Mouse (Mus musculus) neutrophil, adult 5-6 weeks (primary cell): ENCODE results near the gene Incenp. TPM values are rescaled to one million over a fixed set of nuclear protein-coding genes. Genes with fewer than 3 reads are reported as not detected.
"Not testable (repeated sequence)": the region's sequence is repeated elsewhere in the genome, so short reads cannot be mapped to it uniquely, and the experiment has no call there.

ENCODE experiments used
- ATAC-seq: fragments of 151-379, 151-347 bp; 2 replicates; pipeline ENCODE4 v1.8.0; 2017; ENCODE audit warnings: mild to moderate bottlenecking, moderate TSS enrichment; ENCODE audit not compliant: insufficient number of reproducible peaks, poor library complexity, low FRiP score, severe bottlenecking; ENCODE audit errors: extremely low read depth
- total RNA-seq: library from RNA; stranded (forward); fragments of 200-1000 nt; gene quantifications from 2 replicates; pipeline ENCODE4 v1.2.3, GENCODE M21; 2017

Incenp gene
- total RNA-seq, 1 experiment from 2014 or later: 15.4 TPM

GRCm38 (mm10) chr19:9920835-9921784 lies 21.8 kb upstream of the Incenp start:
- no peak; the same call in 1 of the 2 replicates for ATAC-seq

- ATAC-seq: no peak
Measured at GRCm38 (mm10) chr19:9918176-9918861, 19.0 kb upstream of the Incenp start.

GRCm38 (mm10) chr19:9917727-9918126 lies 18.4 kb upstream of the Incenp start:
- peak; percentile 41 for ATAC-seq

DNA sequence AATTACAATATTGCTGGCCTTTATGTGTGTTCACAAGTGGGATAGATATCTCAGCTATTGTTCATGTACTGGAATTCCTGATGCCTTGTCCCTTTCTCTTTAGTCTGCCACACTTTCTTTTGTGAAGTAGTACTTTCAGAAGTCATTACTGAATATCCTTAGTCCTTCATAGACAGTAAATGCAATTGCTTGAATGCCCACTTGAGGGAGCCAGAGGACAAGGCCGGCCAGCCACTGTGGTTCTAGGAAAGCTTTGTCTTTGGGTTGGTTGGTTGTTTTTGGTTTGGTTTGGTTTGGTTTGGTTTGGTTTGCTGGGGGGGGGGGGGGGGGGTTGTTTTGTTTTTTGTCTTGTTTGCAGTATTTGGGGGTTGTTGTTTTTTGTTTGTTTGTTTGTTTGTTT lies 16.6 kb upstream of the Incenp start:
- ATAC-seq: peak; percentile 82

DNA sequence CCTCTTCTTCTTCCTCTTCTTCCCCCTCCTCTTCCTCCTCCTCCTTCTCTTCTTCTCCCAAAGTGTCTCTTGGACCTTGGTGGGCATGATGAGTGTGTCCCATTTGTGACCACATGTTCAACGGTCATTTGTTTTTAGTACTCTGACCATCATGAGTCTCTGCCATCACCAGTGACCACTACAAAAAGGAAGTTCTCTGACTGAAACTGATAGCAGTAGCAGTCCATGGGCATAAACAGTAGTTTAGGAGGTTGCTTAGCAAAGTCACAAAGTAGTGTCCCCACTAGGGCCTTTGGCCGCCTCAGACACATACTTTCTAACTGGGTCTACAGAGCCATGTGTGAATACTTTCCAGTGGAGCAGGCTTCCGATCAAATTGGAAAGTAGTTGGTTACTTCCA lies 15.0 kb upstream of the Incenp start:
- no peak for ATAC-seq

DNA sequence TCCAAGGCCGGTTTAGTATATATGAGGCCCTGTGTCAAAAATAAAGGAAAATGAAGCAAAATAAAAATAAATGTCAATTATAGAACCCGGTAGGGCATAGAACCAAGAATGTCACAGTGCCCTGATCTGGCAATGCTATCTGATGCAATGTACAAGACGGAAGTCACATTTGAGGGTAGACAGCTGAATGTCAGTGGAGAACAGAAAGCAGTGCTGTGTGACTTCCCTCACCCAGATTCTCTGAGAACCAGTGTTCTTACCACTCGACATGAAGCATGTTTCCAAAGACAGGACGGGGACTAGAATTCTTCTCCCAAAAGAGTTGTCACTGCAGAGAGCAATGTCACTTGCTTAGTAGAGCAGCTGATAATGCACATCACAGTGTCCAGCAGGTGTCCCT lies 14.4 kb upstream of the Incenp start:
- ATAC-seq: no peak

- ATAC-seq: peak; percentile 66; the same call in 1 of the 2 replicates
Measured at GRCm38 (mm10) chr19:9911314-9911754, 12.0 kb upstream of the Incenp start.

DNA sequence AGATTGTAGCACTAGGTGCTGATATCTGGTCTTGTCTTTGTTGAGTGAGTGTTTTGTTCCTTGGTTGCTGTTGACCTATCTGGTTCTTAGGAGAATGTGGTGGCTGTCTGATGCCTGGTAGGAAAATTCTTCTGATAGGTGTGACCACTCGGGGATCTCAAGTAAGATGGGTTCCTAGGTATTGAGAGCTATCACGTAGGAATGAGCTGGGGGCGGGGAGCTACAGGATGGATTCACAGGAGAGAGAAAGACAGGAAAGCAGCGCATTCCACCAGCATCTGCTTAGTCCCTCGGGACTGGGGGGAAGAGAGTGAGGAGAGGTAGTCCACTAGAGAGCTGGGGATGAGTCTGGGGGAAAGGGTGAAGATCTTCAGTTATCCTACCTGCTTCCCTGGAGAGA lies 10.0 kb upstream of the Incenp start:
- no peak for ATAC-seq

GRCm38 (mm10) chr19:9900696-9901095 lies 1.3 kb upstream of the Incenp start:
- not testable (repeated sequence) for ATAC-seq

DNA sequence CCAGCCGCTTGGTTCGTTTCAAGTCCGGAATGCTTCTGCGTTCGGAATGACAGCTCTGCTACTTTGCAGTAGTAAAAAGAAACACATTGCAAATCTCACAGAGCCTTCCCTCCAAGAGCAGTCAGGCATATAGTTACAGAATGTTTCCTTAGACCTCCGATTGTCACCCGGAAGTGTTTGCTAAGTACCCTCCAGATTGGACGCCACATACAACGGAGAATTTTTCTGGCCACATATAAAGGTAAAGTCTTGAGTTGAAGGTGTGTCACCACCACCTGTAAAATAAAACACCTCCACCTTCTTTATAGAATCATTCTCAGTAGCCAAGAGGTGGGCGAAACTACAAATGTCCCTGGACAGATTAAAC lies 412 bp upstream of the Incenp start:
- ATAC-seq: no peak

GRCm38 (mm10) chr19:9898339-9899066 lies 848 bp downstream of the Incenp start:
- no peak for ATAC-seq

GRCm38 (mm10) chr19:9896067-9896466 lies 3.3 kb downstream of the Incenp start:
- ATAC-seq: no peak

DNA sequence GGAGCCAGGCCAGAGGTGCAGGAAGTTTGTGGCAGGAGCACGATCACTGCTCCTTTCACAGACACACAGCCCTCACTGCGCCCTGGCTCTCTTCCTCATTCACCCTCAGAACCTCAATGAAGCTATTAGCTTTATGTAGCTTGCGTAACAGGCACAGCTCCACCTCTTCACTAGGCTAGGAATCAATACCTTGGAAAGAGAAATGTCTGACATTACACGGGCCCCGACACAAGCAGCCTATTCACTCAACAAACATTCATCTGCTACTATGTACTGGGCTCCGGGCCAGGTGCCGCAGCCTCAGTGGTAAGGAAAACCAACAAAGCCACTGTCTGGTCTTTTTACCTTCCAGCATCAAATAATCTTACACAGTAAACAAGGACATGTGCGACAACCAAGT lies 12.6 kb downstream of the Incenp start:
- no peak for ATAC-seq

DNA sequence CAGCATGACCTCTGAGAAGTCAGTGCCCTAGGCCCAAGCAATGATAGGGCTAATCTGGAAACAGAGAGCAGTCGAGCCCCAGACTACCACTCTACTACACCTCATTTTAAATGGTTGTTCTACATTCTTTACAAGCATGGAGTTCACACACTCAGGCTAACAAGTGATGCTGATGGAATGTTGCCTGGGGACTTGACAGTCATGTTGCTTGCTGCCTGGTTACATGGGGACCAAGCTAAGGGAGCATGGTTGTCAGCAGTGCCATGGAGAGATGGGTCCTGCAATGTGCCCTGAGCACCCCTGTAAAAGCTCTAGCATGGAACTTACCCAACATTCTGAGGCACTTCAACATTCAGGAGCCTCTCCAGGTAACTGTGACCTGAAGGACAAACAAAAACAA lies 13.0 kb downstream of the Incenp start:
- no peak for ATAC-seq

GRCm38 (mm10) chr19:9878186-9878835 lies 21.0 kb downstream of the Incenp start:
- ATAC-seq: no peak

DNA sequence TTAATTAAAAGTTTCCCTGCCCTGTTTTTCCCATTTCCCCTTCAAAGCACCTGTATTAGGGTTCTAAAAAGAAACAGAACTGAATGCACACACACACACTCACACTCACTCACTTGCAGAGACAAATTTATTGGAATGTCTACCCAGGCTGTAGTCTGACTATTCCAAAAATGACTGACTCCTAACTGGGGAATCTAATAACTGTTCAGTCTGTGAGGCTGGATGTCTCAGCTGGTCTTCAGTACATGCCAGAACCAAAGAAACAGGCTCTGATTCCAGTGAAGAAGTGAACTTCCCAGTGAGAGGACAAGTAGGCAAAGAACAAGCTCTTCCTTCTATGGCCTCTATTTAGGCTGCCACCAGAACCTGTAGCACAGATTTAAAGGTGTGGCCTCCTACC lies 33.9 kb downstream of the Incenp start:
- ATAC-seq: no peak

DNA sequence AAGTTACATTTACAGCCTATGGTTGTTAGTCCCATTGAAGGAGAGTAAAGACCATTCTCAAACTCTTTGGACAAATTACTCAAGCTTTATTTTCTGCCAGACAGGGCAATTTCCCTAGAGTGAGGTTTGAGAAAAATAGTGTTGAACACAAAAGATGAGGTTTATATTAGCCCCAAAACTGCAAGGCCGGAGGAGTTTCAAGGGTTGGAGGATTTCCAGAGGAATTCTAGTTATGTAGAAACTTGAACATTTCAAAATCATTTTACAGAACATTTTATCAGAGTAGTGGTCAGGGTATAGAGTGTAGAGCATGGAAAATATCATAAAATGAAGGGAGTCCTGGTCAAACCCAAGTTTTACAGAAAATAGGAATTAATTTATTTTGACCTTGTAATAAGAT lies 34.5 kb downstream of the Incenp start:
- ATAC-seq: no peak

GRCm38 (mm10) chr19:9860821-9861220 lies 38.5 kb downstream of the Incenp start:
- not testable (repeated sequence) for ATAC-seq
